Mouse (Mus musculus) limb, embryonic 14.5 days (tissue): ENCODE results near the gene Pgm2. TPM values are rescaled to one million over a fixed set of nuclear protein-coding genes. Genes with fewer than 3 reads are reported as not detected.

ENCODE experiments used
- ATAC-seq: fragments of 200-750 bp; cut with Nextera tagmentation; 2 replicates; pipeline ENCODE4 v1.8.0; 2017; ENCODE audit warnings: low read depth, moderate number of reproducible peaks, moderate TSS enrichment; ENCODE audit not compliant: low FRiP score
- DNase-seq: peaks from one replicate; pipeline ENCODE4 v3.0.0-alpha.2; 2015; ENCODE audit warnings: low spot score
- H3K27ac ChIP-seq: fragments of 300-500 bp; sonication (generic); replicated peaks from 2 replicates; pipeline ENCODE4 v1.5.1; 2014; ENCODE audit warnings: low read depth, mild to moderate bottlenecking, low read length, moderate library complexity, mixed read lengths
- H3K27me3 ChIP-seq: fragments of 300-500 bp; sonication (generic); 2 replicates; pipeline ENCODE4 v1.6.1; 2014; ENCODE audit warnings: low read length, mixed read lengths; ENCODE audit not compliant: control insufficient read depth, insufficient read depth
- H3K36me3 ChIP-seq: fragments of 300-500 bp; sonication (generic); 2 replicates; pipeline ENCODE4 v1.6.1; 2014; ENCODE audit warnings: mild to moderate bottlenecking, low read length, moderate library complexity, mixed read lengths; ENCODE audit not compliant: control insufficient read depth, insufficient read depth
- H3K4me1 ChIP-seq: fragments of 300-500 bp; sonication (generic); 2 replicates; pipeline ENCODE4 v1.6.1; 2014; ENCODE audit warnings: antibody characterized with exemption, low read length, mixed read lengths; ENCODE audit not compliant: control insufficient read depth, insufficient read depth
- H3K4me2 ChIP-seq: fragments of 300-500 bp; sonication (generic); replicated peaks from 2 replicates; pipeline ENCODE4 v1.6.1; 2014; ENCODE audit warnings: low read depth, mild to moderate bottlenecking, low read length, moderate library complexity; ENCODE audit not compliant: severe bottlenecking
- H3K4me3 ChIP-seq: fragments of 300-500 bp; sonication (generic); replicated peaks from 2 replicates; pipeline ENCODE4 v1.5.1; 2014; ENCODE audit warnings: low read length
- H3K9ac ChIP-seq: fragments of 300-500 bp; sonication (generic); 2 replicates; pipeline ENCODE4 v1.6.1; 2014; ENCODE audit warnings: mild to moderate bottlenecking, low read depth, low read length, moderate library complexity; ENCODE audit not compliant: severe bottlenecking
- H3K9me3 ChIP-seq: fragments of 300-500 bp; sonication (generic); 2 replicates; pipeline ENCODE4 v1.6.1; 2016; ENCODE audit warnings: low read length; ENCODE audit not compliant: control insufficient read depth
- POLR2A ChIP-seq: fragments of 200-500 bp; IDR thresholded peaks from 2 replicates; pipeline ENCODE4 v1.8.0; 2012; ENCODE audit warnings: inconsistent platforms, mild to moderate bottlenecking, moderate library complexity, borderline replicate concordance; ENCODE audit not compliant: insufficient read depth, insufficient read length; ENCODE audit errors: extremely low read depth
- WGBS: fragments of 180-500 bp; shearing (Covaris S2); extraction: QIAGEN DNeasy Blood & Tissue Kit; methylation state at CpG from one replicate; pipeline ENCODE4 v1.1.7; 2014; 5-methylcytosine and 5-hydroxymethylcytosine counted together
- polyA plus RNA-seq, 2 experiments: library from polyadenylated mRNA; depleted of rRNA in 1 of 2; stranded (reverse) in 1 of 2; unstranded in 1 of 2; fragments of >200 nt; fragmentation: Nextera tagmentation in 1 of 2; extraction: Ambion mirVana in 1 of 2; gene quantifications; 2 replicates each; pipeline versions ENCODE4 v1.2.1 to v1.2.3; 2012 to 2014

Pgm2 gene
- polyA plus RNA-seq, 2 experiments: 26.4 to 26.5 TPM

- Histone ChIP-seq H3K9me3 (no peaks in the 10 kb centered on the region), H3K9ac (no peak overlapping the region), H3K4me2 (no peak overlapping the region), H3K36me3 (no peaks in the 10 kb centered on the region), H3K27me3 (no peaks in the 10 kb centered on the region), H3K4me3 (no peak overlapping the region), H3K27ac (no peak overlapping the region), H3K4me1 (no peaks in the 10 kb centered on the region)
- WGBS: 53% methylated on average over 6 of the region's 6 CpGs
- TF ChIP-seq POLR2A: no peak
- DNase-seq (no peak), ATAC-seq (no peak)
These were observed 44.8 kb upstream of the Pgm2 start for GRCm38 (mm10) chr5:64047921-64048320.

- no peak for DNase-seq
- ATAC-seq: no peak
- H3K9me3 ChIP-seq: no peaks in the 10 kb centered on the region
- no peak overlapping the region for H3K27ac ChIP-seq
- no peaks in the 10 kb centered on the region for H3K4me1 ChIP-seq
- H3K4me3 ChIP-seq: no peak overlapping the region
- 73% methylated on average over 3 of the region's 3 CpGs for WGBS
- no peaks in the 10 kb centered on the region for H3K36me3 ChIP-seq
- no peak overlapping the region for H3K9ac ChIP-seq
- no peak overlapping the region for H3K4me2 ChIP-seq
- no peak for TF ChIP-seq POLR2A
- H3K27me3 ChIP-seq: no peaks in the 10 kb centered on the region
These were observed 44.1 kb upstream of the Pgm2 start for GRCm38 (mm10) chr5:64048605-64049004.

GRCm38 (mm10) chr5:64049256-64049655, 43.5 kb upstream of the Pgm2 start:
- Histone ChIP-seq H3K36me3 (no peaks in the 10 kb centered on the region), H3K4me1 (no peaks in the 10 kb centered on the region), H3K27ac (no peak overlapping the region), H3K27me3 (no peaks in the 10 kb centered on the region), H3K9me3 (no peaks in the 10 kb centered on the region), H3K9ac (no peak overlapping the region), H3K4me3 (no peak overlapping the region), H3K4me2 (no peak overlapping the region)
- no peak for TF ChIP-seq POLR2A
- ATAC-seq: no peak
- no peak for DNase-seq
- 80% methylated on average over 5 of the region's 5 CpGs for WGBS

GRCm38 (mm10) chr5:64053010-64053409, 39.7 kb upstream of the Pgm2 start:
- no peak overlapping the region for H3K27ac ChIP-seq
- H3K27me3 ChIP-seq: no peaks in the 10 kb centered on the region
- TF ChIP-seq POLR2A: no peak
- WGBS: 87% methylated on average over 5 of the region's 5 CpGs
- H3K4me3 ChIP-seq: no peak overlapping the region
- no peaks in the 10 kb centered on the region for H3K9me3 ChIP-seq
- H3K36me3 ChIP-seq: no peaks in the 10 kb centered on the region
- no peak overlapping the region for H3K4me2 ChIP-seq
- ATAC-seq: no peak
- H3K4me1 ChIP-seq: no peaks in the 10 kb centered on the region
- no peak overlapping the region for H3K9ac ChIP-seq
- DNase-seq: no peak

- ATAC-seq (no peak), DNase-seq (no peak)
- Histone ChIP-seq H3K36me3 (no peaks in the 10 kb centered on the region), H3K4me1 (no peaks in the 10 kb centered on the region), H3K27ac (no peak overlapping the region), H3K9ac (no peak overlapping the region), H3K4me3 (no peak overlapping the region), H3K4me2 (no peak overlapping the region), H3K27me3 (no peaks in the 10 kb centered on the region), H3K9me3 (no peaks in the 10 kb centered on the region)
- TF ChIP-seq POLR2A: no peak
- WGBS: 78% methylated on average over 6 of the region's 6 CpGs
These were observed 36.5 kb upstream of the Pgm2 start for GRCm38 (mm10) chr5:64056210-64056609.

- no peak overlapping the region for H3K4me2 ChIP-seq
- H3K36me3 ChIP-seq: no peaks in the 10 kb centered on the region
- DNase-seq (no peak), ATAC-seq (no peak)
- no peaks in the 10 kb centered on the region for H3K4me1 ChIP-seq
- H3K4me3 ChIP-seq: no peak overlapping the region
- no peaks in the 10 kb centered on the region for H3K27me3 ChIP-seq
- no peak for TF ChIP-seq POLR2A
- H3K9ac ChIP-seq: no peak overlapping the region
- WGBS: 89% methylated on average over 8 of the region's 8 CpGs
- no peaks in the 10 kb centered on the region for H3K9me3 ChIP-seq
- H3K27ac ChIP-seq: no peak overlapping the region
These were observed 31.9 kb upstream of the Pgm2 start for GRCm38 (mm10) chr5:64060881-64061280.
